Mouse (Mus musculus): ENCODE measurements at regions not wholly inside any gene's neighbourhood (a gene's known extent, or its start where the extent isn't known, plus 50 kb on each side); places are given as distances from the start of the nearest gene placed in this dataset.
A peak's percentile ranks its signal among the peaks of the same experiment; 100 is the strongest.

DNA sequence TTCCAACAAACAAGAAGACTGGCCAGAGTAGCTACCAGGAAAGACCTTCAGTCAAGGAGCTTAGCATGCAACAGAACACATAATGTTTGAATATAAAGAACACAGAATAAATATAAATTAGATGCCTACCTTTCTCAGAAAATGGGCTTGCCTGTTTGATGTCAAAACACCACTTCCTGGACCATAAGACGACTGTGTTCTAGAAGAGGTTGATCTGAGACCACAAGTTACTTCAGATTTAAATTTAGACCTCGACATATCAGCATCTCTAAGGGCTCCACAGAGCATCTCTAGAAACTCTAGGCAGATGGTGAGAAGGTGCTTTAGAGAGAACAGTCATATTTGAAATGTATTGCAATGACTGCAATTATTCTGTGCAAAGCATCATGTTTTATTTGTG, 322.9 kb upstream of the Slc24a5 start:
- H3K27ac ChIP-seq (ENCODE audit: low read length): no peak overlapping the region
- H3K4me3 ChIP-seq (ENCODE audit: low read length): no peak overlapping the region
- WGBS: 90% methylated on average over 2 of the region's 2 CpGs
- no peaks in the 10 kb centered on the region for H3K36me3 ChIP-seq (ENCODE audit: insufficient read depth, low read length)
- 0 out of 2 replicates have a peak, but pooled peaks cover 5% of the 10 kb centered on the region for H3K4me1 ChIP-seq (ENCODE audit: insufficient read depth, low read length)
- no peak overlapping the region for H3K9ac ChIP-seq (replicated peaks; ENCODE audit: low read length)
- no peak for ATAC-seq (ENCODE audit: low FRiP score, low TSS enrichment)
- H3K4me2 ChIP-seq (replicated peaks; ENCODE audit: low read depth, low read length): no peak overlapping the region
- no peaks in the 10 kb centered on the region for H3K27me3 ChIP-seq (ENCODE audit: insufficient read depth, low read length)
- H3K9me3 ChIP-seq (ENCODE audit: low read length): no peaks in the 10 kb centered on the region

DNA sequence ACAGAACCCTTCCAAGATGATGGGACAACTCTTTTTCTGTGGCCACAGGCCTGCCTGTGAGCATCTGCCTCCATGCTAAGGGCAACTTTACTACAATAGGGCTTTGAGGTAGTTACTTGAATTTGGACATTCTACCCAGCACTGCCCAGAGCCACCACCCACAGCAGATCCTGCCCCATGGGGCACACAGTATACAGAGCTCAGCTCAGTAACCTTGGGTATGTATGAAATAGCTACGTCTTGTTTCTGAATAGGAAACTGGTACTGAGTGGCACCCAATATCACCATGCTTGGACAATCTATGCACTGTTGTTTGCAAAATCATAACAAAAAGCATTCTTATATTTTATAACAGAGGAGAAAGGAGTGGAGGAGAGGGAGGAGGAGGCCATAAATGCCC, 320.8 kb upstream of the Slc24a5 start:
- Histone ChIP-seq H3K4me1 (ENCODE audit: insufficient read depth, low read length) (no peaks in the 10 kb centered on the region), H3K27me3 (ENCODE audit: insufficient read depth, low read length) (no peaks in the 10 kb centered on the region), H3K9me3 (ENCODE audit: low read length) (no peaks in the 10 kb centered on the region), H3K36me3 (ENCODE audit: insufficient read depth, low read length) (no peaks in the 10 kb centered on the region), H3K4me3 (ENCODE audit: low read length) (no peak overlapping the region), H3K4me2 (replicated peaks; ENCODE audit: low read depth, low read length) (no peak overlapping the region), H3K9ac (replicated peaks; ENCODE audit: low read length) (no peak overlapping the region), H3K27ac (ENCODE audit: low read length) (no peak overlapping the region)
- no peak for ATAC-seq (ENCODE audit: low FRiP score, low TSS enrichment)
- WGBS: 83% methylated on average over 1 of the region's 1 CpGs

DNA sequence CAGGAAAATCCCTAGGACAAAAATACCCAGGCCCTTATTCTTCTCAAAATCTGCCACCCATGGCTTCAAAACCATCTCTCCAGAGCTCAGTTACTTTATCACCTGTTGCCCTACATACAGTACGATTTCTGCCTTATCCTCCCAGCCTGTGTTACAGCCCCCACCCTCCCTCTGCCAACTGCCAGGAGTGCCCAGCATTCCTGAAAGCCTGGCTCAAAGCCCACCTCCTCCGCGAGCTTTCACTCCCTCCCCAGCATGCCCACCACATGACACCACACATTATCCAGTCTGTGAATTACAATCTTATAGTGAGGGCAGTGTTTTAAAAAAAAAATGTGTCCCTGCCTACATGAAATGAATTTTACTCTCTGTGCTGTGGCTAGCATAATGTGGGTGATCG, 320.3 kb upstream of the Slc24a5 start:
- Histone ChIP-seq H3K4me1 (ENCODE audit: insufficient read depth, low read length) (no peaks in the 10 kb centered on the region), H3K4me3 (ENCODE audit: low read length) (no peak overlapping the region), H3K4me2 (replicated peaks; ENCODE audit: low read depth, low read length) (no peak overlapping the region), H3K9me3 (ENCODE audit: low read length) (no peaks in the 10 kb centered on the region), H3K36me3 (ENCODE audit: insufficient read depth, low read length) (no peaks in the 10 kb centered on the region), H3K27ac (ENCODE audit: low read length) (no peak overlapping the region), H3K9ac (replicated peaks; ENCODE audit: low read length) (no peak overlapping the region), H3K27me3 (ENCODE audit: insufficient read depth, low read length) (no peaks in the 10 kb centered on the region)
- no peak for ATAC-seq (ENCODE audit: low FRiP score, low TSS enrichment)
- WGBS: 59% methylated on average over 4 of the region's 4 CpGs

DNA sequence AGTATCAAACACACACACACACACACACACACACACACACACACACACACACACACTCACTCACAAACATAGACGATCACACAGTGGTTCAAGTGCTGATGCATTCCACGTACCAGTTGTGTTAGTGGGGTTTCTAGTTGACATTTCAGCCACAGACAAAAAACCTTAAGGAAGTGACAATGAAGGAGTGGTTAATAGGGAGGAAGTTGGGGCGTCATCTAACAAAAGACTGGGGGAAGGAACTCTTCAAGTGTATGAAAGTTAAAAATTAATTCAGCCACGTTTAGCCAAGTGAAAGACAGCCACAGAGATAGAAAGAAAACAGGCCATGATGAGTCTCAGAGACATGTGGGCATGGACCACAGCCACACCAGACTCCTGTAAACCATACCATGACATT, 316.1 kb upstream of the Slc24a5 start:
- H3K4me1 ChIP-seq (ENCODE audit: insufficient read depth, low read length): no peaks in the 10 kb centered on the region
- no peak overlapping the region for H3K4me2 ChIP-seq (replicated peaks; ENCODE audit: low read depth, low read length)
- H3K9me3 ChIP-seq (ENCODE audit: low read length): no peaks in the 10 kb centered on the region
- H3K36me3 ChIP-seq (ENCODE audit: insufficient read depth, low read length): no peaks in the 10 kb centered on the region
- no peak overlapping the region for H3K27ac ChIP-seq (ENCODE audit: low read length)
- no peak for ATAC-seq (ENCODE audit: low FRiP score, low TSS enrichment)
- 77% methylated on average over 4 of the region's 4 CpGs for WGBS
- H3K9ac ChIP-seq (replicated peaks; ENCODE audit: low read length): no peak overlapping the region
- no peak overlapping the region for H3K4me3 ChIP-seq (ENCODE audit: low read length)
- no peaks in the 10 kb centered on the region for H3K27me3 ChIP-seq (ENCODE audit: insufficient read depth, low read length)

DNA sequence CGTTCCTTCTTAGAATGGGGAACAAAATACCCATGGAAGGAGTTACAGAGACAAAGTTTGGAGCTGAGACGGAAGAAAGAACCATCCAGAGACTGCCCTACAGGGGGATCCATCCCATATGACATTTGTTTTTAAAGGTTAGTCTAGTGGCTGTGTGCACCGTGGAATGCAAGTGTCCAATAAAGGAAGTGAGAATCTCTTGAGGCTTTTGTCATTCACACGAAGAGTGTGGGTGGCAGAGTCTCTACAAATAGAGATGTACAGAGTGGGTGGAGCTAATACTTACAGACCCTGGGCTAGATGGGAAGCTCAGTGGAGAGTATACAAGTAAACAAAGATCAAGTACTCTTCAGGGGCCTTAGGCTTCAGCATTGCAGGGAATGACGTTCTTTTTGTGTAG, 314.2 kb upstream of the Slc24a5 start:
- WGBS: 81% methylated on average over 5 of the region's 5 CpGs
- no peaks in the 10 kb centered on the region for H3K27me3 ChIP-seq (ENCODE audit: insufficient read depth, low read length)
- H3K9me3 ChIP-seq (ENCODE audit: low read length): no peaks in the 10 kb centered on the region
- ATAC-seq (ENCODE audit: low FRiP score, low TSS enrichment): no peak
- no peaks in the 10 kb centered on the region for H3K36me3 ChIP-seq (ENCODE audit: insufficient read depth, low read length)
- H3K4me1 ChIP-seq (ENCODE audit: insufficient read depth, low read length): no peaks in the 10 kb centered on the region
- H3K4me3 ChIP-seq (ENCODE audit: low read length): no peak overlapping the region
- H3K27ac ChIP-seq (ENCODE audit: low read length): no peak overlapping the region
- H3K9ac ChIP-seq (replicated peaks; ENCODE audit: low read length): no peak overlapping the region
- H3K4me2 ChIP-seq (replicated peaks; ENCODE audit: low read depth, low read length): no peak overlapping the region

DNA sequence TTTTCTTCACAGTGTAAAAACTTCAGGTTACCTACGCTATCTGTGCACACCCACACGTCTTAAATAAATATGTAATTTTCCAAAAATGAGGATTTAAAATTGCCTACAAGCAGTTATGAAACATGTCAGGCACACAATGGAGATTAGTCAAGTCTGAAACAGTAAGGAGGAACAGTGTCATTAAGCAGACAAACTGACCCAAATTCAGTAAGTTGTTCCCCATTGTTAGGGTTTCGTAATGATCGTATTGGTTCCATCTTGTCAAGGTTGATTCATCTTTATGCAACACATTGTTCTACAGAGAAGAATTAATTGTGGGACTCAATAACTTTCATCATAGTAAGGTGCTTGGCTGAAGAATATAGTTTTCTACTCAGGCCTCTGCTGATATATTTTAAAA, 312.7 kb upstream of the Slc24a5 start:
- H3K9ac ChIP-seq (replicated peaks; ENCODE audit: low read length): no peak overlapping the region
- no peak for ATAC-seq (ENCODE audit: low FRiP score, low TSS enrichment)

DNA sequence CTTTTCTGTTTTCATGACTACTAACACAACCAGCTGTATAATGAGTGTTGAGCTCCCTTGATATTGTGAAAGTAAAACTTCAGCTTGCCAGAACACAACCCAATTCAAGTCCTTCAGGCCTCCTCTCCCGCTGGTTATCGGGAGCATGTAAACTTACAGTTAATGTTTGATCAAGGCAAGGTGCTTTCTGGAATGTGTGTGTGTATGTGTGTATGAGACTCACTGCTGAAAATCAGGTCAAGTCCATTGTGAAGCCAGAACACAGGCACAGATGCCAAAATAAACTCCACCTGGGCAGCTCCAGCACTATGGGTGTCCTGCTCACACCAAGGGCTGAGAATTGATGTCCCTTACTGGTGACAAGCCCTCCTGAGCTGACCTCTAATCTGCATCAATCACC, 308.9 kb upstream of the Slc24a5 start:
- Histone ChIP-seq H3K36me3 (ENCODE audit: insufficient read depth, low read length) (no peaks in the 10 kb centered on the region), H3K4me2 (replicated peaks; ENCODE audit: low read depth, low read length) (no peak overlapping the region), H3K27ac (ENCODE audit: low read length) (no peak overlapping the region), H3K27me3 (ENCODE audit: insufficient read depth, low read length) (no peaks in the 10 kb centered on the region), H3K4me3 (ENCODE audit: low read length) (no peak overlapping the region), H3K4me1 (ENCODE audit: insufficient read depth, low read length) (peaks cover 6% of the 10 kb centered on the region; the same call in 1 of the 2 replicates), H3K9ac (replicated peaks; ENCODE audit: low read length) (no peak overlapping the region), H3K9me3 (ENCODE audit: low read length) (no peaks in the 10 kb centered on the region)
- WGBS: 67% methylated on average over 2 of the region's 2 CpGs
- no peak for ATAC-seq (ENCODE audit: low FRiP score, low TSS enrichment)

More for the DNA sequence above, 312.7 kb upstream of the Slc24a5 start:
- Histone ChIP-seq H3K4me1 (ENCODE audit: insufficient read depth, low read length) (no peaks in the 10 kb centered on the region), H3K4me2 (replicated peaks; ENCODE audit: low read depth, low read length) (no peak overlapping the region), H3K27me3 (ENCODE audit: insufficient read depth, low read length) (no peaks in the 10 kb centered on the region), H3K36me3 (ENCODE audit: insufficient read depth, low read length) (no peaks in the 10 kb centered on the region), H3K4me3 (ENCODE audit: low read length) (no peak overlapping the region), H3K9me3 (ENCODE audit: low read length) (no peaks in the 10 kb centered on the region), H3K27ac (ENCODE audit: low read length) (no peak overlapping the region)
- 91% methylated on average over 4 of the region's 4 CpGs for WGBS

DNA sequence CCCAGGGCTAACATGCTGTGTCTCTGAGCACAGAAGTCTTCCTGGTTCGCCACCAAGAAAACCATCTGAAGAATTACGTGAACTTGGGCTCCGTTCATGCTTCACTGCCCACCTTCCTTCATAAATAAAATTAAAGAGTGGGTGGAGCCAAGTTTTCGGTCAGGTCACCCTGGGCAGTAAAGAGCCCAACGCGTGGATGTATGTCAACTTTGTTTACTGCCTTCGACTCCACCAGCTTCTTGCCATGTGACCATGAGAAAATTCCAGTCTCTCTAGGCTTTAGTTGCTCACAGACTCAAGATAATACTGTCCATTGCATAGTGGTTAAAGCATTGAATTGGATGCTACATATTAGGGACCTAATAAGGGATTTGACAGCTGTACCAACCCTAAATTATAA, 304.3 kb upstream of the Slc24a5 start:
- H3K9me3 ChIP-seq (ENCODE audit: low read length): no peaks in the 10 kb centered on the region
- no peak overlapping the region for H3K4me3 ChIP-seq (ENCODE audit: low read length)
- no peak overlapping the region for H3K9ac ChIP-seq (replicated peaks; ENCODE audit: low read length)
- H3K36me3 ChIP-seq (ENCODE audit: insufficient read depth, low read length): no peaks in the 10 kb centered on the region
- no peaks in the 10 kb centered on the region for H3K27me3 ChIP-seq (ENCODE audit: insufficient read depth, low read length)
- H3K4me2 ChIP-seq (replicated peaks; ENCODE audit: low read depth, low read length): no peak overlapping the region
- 18% methylated on average over 7 of the region's 7 CpGs for WGBS
- H3K4me1 ChIP-seq (ENCODE audit: insufficient read depth, low read length): peaks cover 6% of the 10 kb centered on the region; the same call in 1 of the 2 replicates
- ATAC-seq (ENCODE audit: low FRiP score, low TSS enrichment): peak; percentile 61; the same call in 1 of the 2 replicates
- H3K27ac ChIP-seq (ENCODE audit: low read length): no peak overlapping the region

DNA sequence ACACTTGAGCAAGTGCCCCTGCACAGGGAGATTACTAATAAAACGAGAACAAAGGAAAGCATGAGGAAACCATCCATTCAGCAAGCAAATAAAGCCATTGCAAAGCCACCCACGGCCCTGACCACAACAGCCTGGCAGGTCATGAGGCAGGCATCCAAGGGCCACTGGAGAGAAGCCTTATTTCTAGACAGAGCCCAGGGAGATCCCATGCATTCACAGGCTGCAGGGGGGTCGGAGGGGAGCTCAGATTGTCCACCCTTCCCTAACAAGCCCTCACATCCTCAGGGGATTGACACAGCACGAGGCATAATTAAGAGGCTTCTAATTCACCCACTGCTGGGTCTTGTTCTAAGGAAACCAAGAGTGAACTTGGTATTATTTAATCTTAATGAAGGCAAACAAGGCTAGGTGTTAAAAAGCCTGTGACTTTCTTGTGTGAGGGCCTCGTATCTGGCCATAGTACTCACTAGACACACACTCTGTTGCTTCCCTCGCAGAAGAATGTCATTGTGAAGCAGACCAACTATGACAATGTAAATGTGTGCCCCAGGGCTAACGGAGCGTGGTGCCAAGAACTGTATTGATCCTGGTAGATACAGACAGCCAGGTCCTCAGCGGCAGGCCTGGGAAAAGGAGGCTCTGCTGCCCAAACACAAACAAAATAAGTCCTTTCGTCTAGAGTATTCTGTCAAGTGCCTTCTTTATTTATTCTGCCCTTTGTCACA, 303.6 kb upstream of the Slc24a5 start:
- Histone ChIP-seq H3K4me2 (replicated peaks; ENCODE audit: low read depth, low read length) (no peak overlapping the region), H3K36me3 (ENCODE audit: insufficient read depth, low read length) (no peaks in the 10 kb centered on the region), H3K9ac (replicated peaks; ENCODE audit: low read length) (no peak overlapping the region), H3K27ac (ENCODE audit: low read length) (no peak overlapping the region), H3K9me3 (ENCODE audit: low read length) (no peaks in the 10 kb centered on the region), H3K4me1 (ENCODE audit: insufficient read depth, low read length) (peaks cover 6% of the 10 kb centered on the region; the same call in 1 of the 2 replicates), H3K4me3 (ENCODE audit: low read length) (no peak overlapping the region), H3K27me3 (ENCODE audit: insufficient read depth, low read length) (no peaks in the 10 kb centered on the region)
- WGBS: 62% methylated on average over 10 of the region's 10 CpGs
- peak; percentile 42; the same call in 1 of the 2 replicates for ATAC-seq (ENCODE audit: low FRiP score, low TSS enrichment)

DNA sequence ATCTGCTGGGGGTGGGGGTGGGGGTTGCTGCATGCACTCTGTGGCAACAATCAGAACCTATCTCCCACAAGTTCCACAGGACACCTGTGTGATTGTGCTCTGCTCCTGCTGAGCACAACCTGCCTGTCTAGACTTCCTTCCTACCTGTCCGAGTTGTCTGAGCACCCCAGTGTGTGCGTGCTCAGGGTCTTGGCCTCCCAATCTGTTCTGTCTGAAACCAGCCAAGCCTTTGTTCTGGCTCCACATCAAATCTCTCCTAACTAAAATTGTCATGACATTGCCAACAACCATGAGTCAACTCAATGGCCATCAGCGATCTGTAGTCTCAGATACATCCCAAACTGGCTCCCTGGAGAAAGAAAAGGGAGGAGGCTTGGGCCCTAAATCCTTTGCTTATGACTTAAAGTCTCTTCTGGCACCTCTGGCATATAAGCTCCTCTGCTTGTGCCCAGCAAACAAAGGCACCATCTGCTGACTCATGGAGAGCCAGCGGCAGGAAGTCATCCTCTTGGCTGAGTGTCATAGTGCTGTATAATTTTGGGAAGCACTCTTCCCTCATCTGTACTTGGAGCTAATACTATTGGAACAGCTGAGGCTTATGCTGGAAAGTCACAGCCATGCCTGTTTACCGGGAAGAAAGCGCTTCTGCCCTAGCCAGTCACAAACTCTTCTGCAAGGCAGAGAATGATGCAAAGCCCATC, 298.5 kb upstream of the Slc24a5 start:
- Histone ChIP-seq H3K4me2 (replicated peaks; ENCODE audit: low read depth, low read length) (no peak overlapping the region), H3K9me3 (ENCODE audit: low read length) (no peaks in the 10 kb centered on the region), H3K27ac (ENCODE audit: low read length) (no peak overlapping the region), H3K36me3 (ENCODE audit: insufficient read depth, low read length) (no peaks in the 10 kb centered on the region), H3K9ac (replicated peaks; ENCODE audit: low read length) (no peak overlapping the region), H3K4me1 (ENCODE audit: insufficient read depth, low read length) (peaks cover 11% of the 10 kb centered on the region; the same call in 1 of the 2 replicates), H3K4me3 (ENCODE audit: low read length) (no peak overlapping the region), H3K27me3 (ENCODE audit: insufficient read depth, low read length) (no peaks in the 10 kb centered on the region)
- 93% methylated on average over 6 of the region's 6 CpGs for WGBS
- ATAC-seq (ENCODE audit: low FRiP score, low TSS enrichment): no peak
